Mouse (Mus musculus) myocyte (in vitro differentiated cells): ENCODE results near the gene Coro7.

ENCODE experiments used
- CEBPB ChIP-seq: IDR thresholded peaks from 2 replicates; pipeline ENCODE4 v1.6.1; 2011; ENCODE audit warnings: mild to moderate bottlenecking, moderate library complexity; ENCODE audit not compliant: poor library complexity, insufficient read depth, severe bottlenecking
- E2F4 ChIP-seq: IDR thresholded peaks from one replicate; pipeline ENCODE4 v1.6.1; 2011; ENCODE audit warnings: mild to moderate bottlenecking, control low read depth, moderate library complexity; ENCODE audit not compliant: insufficient read depth
- MAX ChIP-seq: IDR thresholded peaks from one replicate; pipeline ENCODE4 v1.6.1; 2011; ENCODE audit warnings: low read depth, mild to moderate bottlenecking, control low read depth
- MYOD1 ChIP-seq, 3 experiments: IDR thresholded peaks; one replicate each; pipeline ENCODE4 v1.6.1; 2011; ENCODE audit warnings: control low read depth in 2 of 3, low read depth in 2 of 3, mild to moderate bottlenecking in 2 of 3, moderate library complexity in 1 of 3; ENCODE audit not compliant: insufficient read length in 2 of 3, control insufficient read depth in 1 of 3
- MYOG ChIP-seq, 3 experiments: IDR thresholded peaks; one replicate each; pipeline ENCODE4 v1.6.1; 2011; ENCODE audit warnings: control low read depth in 2 of 3, low read depth in 2 of 3, mild to moderate bottlenecking in 2 of 3; ENCODE audit not compliant: insufficient read length in 2 of 3, control insufficient read depth in 1 of 3, insufficient read depth in 1 of 3
- POLR2A ChIP-seq: IDR thresholded peaks from one replicate; pipeline ENCODE4 v1.6.1; 2011; ENCODE audit warnings: low read depth, mild to moderate bottlenecking, control low read depth, moderate library complexity; ENCODE audit not compliant: insufficient read length
- POLR2AphosphoS2 ChIP-seq: IDR thresholded peaks from one replicate; pipeline ENCODE4 v1.6.1; 2011; ENCODE audit warnings: low read depth, control low read depth; ENCODE audit not compliant: insufficient read length
- TCF3 ChIP-seq: IDR thresholded peaks from one replicate; pipeline ENCODE4 v1.6.1; 2011; ENCODE audit warnings: low read depth, control low read depth; ENCODE audit not compliant: insufficient read length
- USF1 ChIP-seq: IDR thresholded peaks from one replicate; pipeline ENCODE4 v1.6.1; 2011; ENCODE audit warnings: low read depth, mild to moderate bottlenecking, control low read depth, moderate library complexity

DNA sequence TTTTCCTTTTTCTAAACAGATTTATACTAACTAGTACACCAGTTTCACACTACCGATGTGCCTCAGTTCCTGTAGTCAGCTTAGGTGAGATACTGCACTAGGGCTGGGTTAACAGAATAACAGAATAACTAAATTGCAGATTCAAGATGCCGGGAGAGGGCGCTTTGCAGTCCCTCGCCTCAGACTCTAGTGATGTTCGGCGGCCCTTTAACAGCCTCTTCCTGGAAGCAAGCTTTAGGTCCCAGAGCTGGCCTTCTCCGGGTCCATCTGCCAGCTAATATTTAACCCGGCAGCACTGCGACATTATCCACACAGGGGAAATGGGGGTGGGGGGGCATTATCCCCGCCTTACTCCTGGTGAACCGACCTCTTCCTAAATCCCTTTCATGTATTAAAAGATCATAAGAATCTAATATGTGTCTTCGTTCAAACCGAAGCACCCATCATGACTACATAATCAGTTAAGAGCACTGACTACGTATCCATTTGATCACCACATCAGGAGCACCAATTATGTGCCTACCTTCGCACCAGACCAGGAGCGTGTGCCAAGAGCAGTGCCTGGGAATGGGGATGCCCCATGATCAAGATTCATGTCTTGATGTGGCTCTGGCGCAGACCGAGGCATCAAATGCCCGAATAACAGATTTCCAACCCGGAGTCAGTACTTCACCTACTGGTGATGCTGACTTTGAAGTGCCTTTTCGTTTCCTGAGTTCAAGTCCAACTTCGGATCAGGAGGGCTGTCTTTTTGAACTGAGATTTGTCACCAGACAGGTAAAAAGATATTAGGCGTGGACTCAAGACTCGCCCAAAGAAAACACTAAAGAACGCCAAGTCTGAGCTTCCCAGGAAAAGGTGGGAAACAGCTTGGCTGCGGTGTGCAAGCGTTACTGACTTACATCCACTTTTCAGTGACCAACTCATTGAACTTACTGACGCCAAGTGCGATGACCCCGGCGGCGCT is 86.4 kb downstream of the Coro7 start:
- TF ChIP-seq POLR2A (no peak), CEBPB (no peak), USF1 (no peak), MAX (no peak), E2F4 (no peak), POLR2AphosphoS2 (no peak), MYOG (IDR thresholded peaks at IDR 0.05; ENCODE audit: control insufficient read depth in 1 of 3, insufficient read depth in 1 of 3, insufficient read length in 2 of 3, low read depth in 2 of 3) (no peak), TCF3 (no peak), MYOD1 (IDR thresholded peaks at IDR 0.05; ENCODE audit: control insufficient read depth in 1 of 3, insufficient read length in 2 of 3, low read depth in 2 of 3) (no peak)
